In the genomic region with DNA sequence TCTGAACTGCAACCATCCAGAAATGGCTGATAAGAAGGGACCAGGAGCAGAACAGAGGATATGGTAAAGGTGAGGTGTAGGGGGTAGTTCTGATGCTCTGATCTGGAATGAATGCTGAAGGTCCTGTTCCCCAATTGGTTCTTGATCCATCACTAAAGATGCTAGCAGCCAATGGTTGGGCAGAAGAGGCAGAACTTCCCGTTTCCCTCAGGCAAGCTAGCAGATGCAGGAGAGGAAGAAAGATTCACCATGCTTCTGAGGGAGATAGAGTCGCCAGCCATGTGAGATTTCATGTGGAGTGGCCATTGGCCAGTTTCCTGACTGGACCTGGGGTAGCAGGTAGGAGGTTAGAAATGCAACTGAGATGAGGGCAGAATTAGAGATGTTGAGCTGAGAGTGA, we compare ENCODE assay signal across 1 mouse cellular context.
A peak's percentile ranks its signal among the peaks of the same experiment; 100 is the strongest.
TF ChIP-seq lines count a peak whose summit lies in the region.

No protein-coding gene starts in this region.

TF ChIP-seq in CH12.LX, 34 proteins besides CTCF, POLR2A, EP300 and RAD21 (continued from another document):
- TF ChIP-seq MEF2A (IDR thresholded peaks at IDR 0.05; ENCODE audit: borderline replicate concordance, low read depth, low read length) (no peak), BHLHE40 (IDR thresholded peaks at IDR 0.05; ENCODE audit: low read depth, low read length) (no peak), SMC3 (IDR thresholded peaks at IDR 0.05; ENCODE audit: low read depth, low read length) (no peak), MYC (IDR thresholded peaks at IDR 0.05; ENCODE audit: low read depth, low read length) (peak; percentile 92), IRF4 (IDR thresholded peaks at IDR 0.05; ENCODE audit: low read depth, low read length) (peak; percentile 15), MAX (IDR thresholded peaks at IDR 0.05; ENCODE audit: low read length) (peak; percentile 79), HCFC1 (IDR thresholded peaks at IDR 0.05; ENCODE audit: low read depth, low read length) (peak; percentile 73), RCOR1 (conservative IDR thresholded peaks at IDR 0.05; ENCODE audit: low read depth, low read length) (no peak)
